Mouse (Mus musculus): ENCODE measurements around the gene Doc2a. TPM values are rescaled to one million over a fixed set of nuclear protein-coding genes. Genes with fewer than 3 reads are reported as not detected.

The Doc2a gene
- total RNA-seq (2023), result not detected

DNA sequence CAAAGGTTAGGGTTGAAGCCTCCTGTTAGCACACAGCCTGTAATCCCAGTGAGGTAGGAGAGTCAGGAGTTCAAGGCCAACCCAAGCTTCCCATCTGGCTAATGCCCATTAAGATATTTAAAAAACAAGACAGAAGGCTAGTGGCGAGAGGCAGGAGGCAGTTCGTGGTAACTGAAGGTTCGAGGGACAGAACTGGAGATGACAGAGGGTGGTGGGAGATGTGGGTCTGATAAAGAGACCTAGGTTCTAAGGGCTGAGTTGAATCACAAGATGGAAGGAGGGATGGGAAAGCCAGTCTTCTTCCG lies at the start of gene Doc2a:
Doc2a (plus strand) TSS at position 301 of the 305 bp plus-strand sequence.

DNA sequence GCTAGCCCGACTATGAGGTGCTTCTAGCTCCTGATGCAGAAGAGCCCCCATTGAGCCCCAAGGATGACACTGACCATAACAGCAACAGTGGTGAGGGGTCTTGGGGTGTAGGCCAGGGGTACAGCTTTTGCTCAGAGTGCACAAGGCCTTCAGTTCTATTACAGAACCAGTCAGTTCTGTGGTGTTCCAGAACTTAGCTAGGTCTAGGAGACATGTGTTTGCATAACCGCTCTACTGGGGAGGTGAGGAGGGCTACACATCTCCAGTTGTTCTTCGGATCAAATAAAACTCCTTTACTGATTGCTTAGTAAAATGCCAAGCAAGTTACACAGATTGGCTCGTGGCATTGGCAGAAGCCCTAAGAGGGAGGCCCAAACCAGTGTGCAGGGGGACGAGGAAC lies 15.7 kb upstream of the Doc2a start, which contains the start of gene 4930451I11Rik:
4930451I11Rik (minus strand) TSS at position 101 of the 400 bp plus-strand sequence.

DNA sequence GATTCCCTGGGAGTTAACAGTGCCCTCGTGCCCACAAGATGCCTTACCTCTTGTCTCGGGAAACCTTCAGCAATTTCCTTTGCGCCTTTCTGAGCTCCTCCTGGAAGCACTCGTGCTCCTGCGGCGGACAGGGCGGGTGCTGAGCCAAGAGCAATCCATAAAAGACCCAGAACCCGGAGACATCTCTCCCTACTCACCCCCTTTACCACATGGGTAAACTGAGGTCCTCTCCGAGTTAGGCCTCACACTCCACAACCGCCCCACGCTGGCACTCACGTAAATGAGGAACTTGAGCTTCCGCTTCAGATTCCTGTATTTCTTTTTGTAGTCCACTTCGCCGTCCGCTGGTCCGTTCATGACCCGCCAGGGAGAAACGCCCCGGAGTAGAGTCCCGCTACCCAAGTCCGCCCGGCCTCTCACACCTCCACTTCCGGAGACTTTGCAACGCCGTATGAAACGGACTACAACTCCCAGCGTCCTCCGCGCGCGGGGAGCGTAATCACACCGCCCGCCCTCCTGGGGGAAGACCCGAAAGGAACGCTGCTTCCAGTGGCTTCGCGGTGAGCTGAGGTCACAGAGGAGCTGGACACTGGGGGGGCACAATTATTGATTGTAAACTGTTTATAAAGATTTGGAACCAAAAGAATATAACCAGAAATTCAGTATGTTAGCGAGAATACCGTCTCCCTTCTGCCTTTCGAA lies 14.4 kb downstream of the Doc2a start, which contains the start of gene Hirip3:
Hirip3 (plus strand) TSS at position 544 of the 702 bp plus-strand sequence.

DNA sequence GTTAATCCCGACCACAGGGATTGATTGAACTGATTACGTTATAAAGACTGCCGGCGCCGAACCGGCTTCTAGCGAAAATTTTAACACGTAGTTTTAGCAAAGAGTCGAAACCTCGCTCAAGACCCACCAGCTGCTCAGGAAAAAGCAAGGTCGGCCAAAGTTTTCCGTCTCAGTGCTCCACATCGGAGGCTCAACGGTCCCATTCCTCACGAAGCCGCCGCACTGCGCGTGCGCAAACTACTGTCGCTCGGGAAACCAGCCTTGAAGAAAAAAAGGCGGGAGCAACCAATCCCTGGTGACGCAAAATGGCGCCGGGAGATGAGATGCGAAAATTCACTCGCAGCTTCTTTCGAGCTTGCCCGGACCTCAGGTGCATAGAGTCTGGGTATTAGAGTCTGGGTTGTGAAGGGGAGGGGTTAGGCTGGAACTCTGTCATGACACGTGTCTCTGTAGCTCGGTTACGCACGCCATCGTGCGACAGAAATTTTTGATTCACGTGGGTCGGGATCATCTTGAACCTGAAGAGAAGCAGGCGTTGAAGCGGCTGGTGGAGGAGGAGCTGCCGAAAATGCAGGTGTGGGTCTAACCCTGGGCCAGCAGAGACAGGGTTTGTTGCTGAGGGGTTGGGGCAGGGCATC lies 15.1 kb downstream of the Doc2a start, which contains the start of gene Ino80e:
Ino80e (minus strand) TSS at position 231 of the 638 bp plus-strand sequence.

DNA sequence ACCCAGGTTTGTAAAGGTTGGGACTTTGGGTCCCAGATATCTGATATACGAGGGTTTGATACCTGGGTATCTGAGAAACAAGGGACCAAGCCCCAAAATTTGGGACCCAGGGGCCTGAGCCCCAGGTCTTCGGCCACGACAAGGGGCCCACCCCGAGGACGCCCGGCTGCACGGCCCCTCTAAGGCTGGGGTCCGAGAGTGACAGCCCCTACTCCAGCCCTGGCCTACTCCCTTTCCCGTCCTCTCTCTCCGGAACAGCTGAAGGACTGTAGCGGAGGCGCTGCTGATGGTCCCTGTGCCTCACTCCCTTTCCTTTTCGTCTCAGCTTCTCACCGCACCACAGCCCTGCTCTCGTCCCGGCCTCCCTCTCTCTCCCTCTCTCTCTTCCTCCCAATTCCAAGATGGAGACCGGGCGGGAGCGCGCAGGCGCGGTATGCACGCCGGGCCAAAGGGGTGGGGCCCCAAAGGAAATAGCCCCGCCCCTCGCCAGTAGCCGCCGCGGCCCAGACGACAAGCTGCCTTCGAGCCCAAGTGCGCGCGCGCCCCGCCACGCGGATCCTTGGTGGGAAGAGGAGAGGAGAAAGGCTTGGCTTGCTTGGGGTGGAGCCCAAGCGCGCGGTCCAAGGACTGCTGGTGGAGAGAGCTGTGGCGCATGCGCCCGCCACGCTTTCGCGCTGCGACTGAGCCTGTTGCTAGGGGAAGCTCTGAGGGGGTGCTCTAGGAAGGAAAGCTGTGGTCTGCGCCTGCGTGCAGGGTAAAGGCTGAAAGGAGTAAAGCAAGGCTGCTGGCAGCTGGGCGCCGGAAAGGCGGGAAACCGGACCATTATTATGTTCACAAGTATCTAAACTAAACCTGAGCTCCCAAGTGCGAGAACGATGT lies 37.3 kb downstream of the Doc2a start, which contains the start of gene Taok2:
Taok2 (minus strand) TSS at position 418 of the 879 bp plus-strand sequence.

Other genes starting within 250 kb of the Doc2a start
- gene Nupr1, start 216.6 kb upstream of the Doc2a start, total RNA-seq (2023), result 10 to 100 TPM in 1 of 2 experiments, 1 to 10 TPM in 1; 8.4 to 13.6 TPM
- gene Sgf29, start 198.1 kb upstream of the Doc2a start, total RNA-seq (2023), result 10 to 100 TPM; 21.3 to 28.0 TPM
- 1 to 10 TPM in 1 of 2 experiments, under 1 TPM in 1; 0.68 to 1.4 TPM for gene Sult1a1, start 171.0 kb upstream of the Doc2a start, total RNA-seq (2023)
- gene Bola2, start 152.0 kb upstream of the Doc2a start, total RNA-seq (2023), result 10 to 100 TPM; 42.8 to 66.2 TPM
- 10 to 100 TPM in 1 of 2 experiments, 1 to 10 TPM in 1; 8.0 to 10.3 TPM for gene Slx1b, start 151.6 kb upstream of the Doc2a start, total RNA-seq (2023)
- 1,000 to 10,000 TPM; 1,849 to 1,913 TPM for gene Coro1a, start 139.6 kb upstream of the Doc2a start, total RNA-seq (2023)
- gene Mapk3, start 87.8 kb upstream of the Doc2a start, total RNA-seq (2023), result 100 to 1,000 TPM; 256 to 270 TPM
- gene Gdpd3, start 81.1 kb upstream of the Doc2a start, total RNA-seq (2023), result 10 to 100 TPM; 27.6 to 27.7 TPM
- 100 to 1,000 TPM; 259 to 299 TPM for gene Ypel3, start 70.5 kb upstream of the Doc2a start, total RNA-seq (2023)
- gene Tbx6, start 65.9 kb upstream of the Doc2a start, total RNA-seq (2023), result 1 to 10 TPM; 6.4 to 6.9 TPM
- 100 to 1,000 TPM; 230 to 231 TPM for gene Ppp4c, start 54.9 kb upstream of the Doc2a start, total RNA-seq (2023)
- gene Fam57b, start 49.7 kb upstream of the Doc2a start, total RNA-seq (2023), result not detected
- gene 4930451I11Rik, start 15.8 kb upstream of the Doc2a start, total RNA-seq (2023), result not detected
- 10 to 100 TPM; 35.2 to 41.1 TPM for gene Hirip3, start 14.6 kb downstream of the Doc2a start, total RNA-seq (2023)
- 10 to 100 TPM; 47.1 to 51.6 TPM for gene Ino80e, start 15.0 kb downstream of the Doc2a start, total RNA-seq (2023)
- 10 to 100 TPM; 60.5 to 65.1 TPM for gene Taok2, start 37.3 kb downstream of the Doc2a start, total RNA-seq (2023)
- gene Tmem219, start 75.5 kb downstream of the Doc2a start, total RNA-seq (2023), result 10 to 100 TPM; 43.6 to 45.3 TPM
- gene Kctd13, start 81.5 kb downstream of the Doc2a start, total RNA-seq (2023), result 10 to 100 TPM; 19.0 to 20.9 TPM
- not detected for gene Asphd1, start 102.2 kb downstream of the Doc2a start, total RNA-seq (2023)
- gene Sez6l2, start 103.1 kb downstream of the Doc2a start, total RNA-seq (2023), result 1 to 10 TPM; 1.7 to 1.9 TPM
- gene Cdipt, start 128.5 kb downstream of the Doc2a start, total RNA-seq (2023), result 10 to 100 TPM; 58.6 to 74.2 TPM
- 1 to 10 TPM; 1.5 to 1.7 TPM for gene Cdiptos, start 128.7 kb downstream of the Doc2a start, total RNA-seq (2023)
- gene Mvp, start 167.2 kb downstream of the Doc2a start, total RNA-seq (2023), result 10 to 100 TPM; 40.7 to 54.2 TPM
- gene Pagr1b, start 169.1 kb downstream of the Doc2a start, total RNA-seq (2023), result 1 to 10 TPM; 2.1 to 7.5 TPM
- 10 to 100 TPM in 1 of 2 experiments, 1 to 10 TPM in 1; 8.7 to 32.2 TPM for gene Pagr1a, start 169.9 kb downstream of the Doc2a start, total RNA-seq (2023)
- gene Gm42742, start 173.7 kb downstream of the Doc2a start, total RNA-seq (2023), result 10 to 100 TPM in 1 of 2 experiments, under 1 TPM in 1; 0.20 to 34.3 TPM
- under 1 TPM in 1 of 2 experiments, not detected in 1; 0.20 TPM for gene Prrt2, start 173.8 kb downstream of the Doc2a start, total RNA-seq (2023)
- 100 to 1,000 TPM; 181 to 187 TPM for gene Maz, start 179.6 kb downstream of the Doc2a start, total RNA-seq (2023)
- gene Kif22, start 195.1 kb downstream of the Doc2a start, total RNA-seq (2023), result 10 to 100 TPM; 60.6 to 63.2 TPM
- 1 to 10 TPM in 1 of 2 experiments, under 1 TPM in 1; 0.60 to 1.6 TPM for gene Zg16, start 239.9 kb downstream of the Doc2a start, total RNA-seq (2023)
- gene AI467606, start 243.9 kb downstream of the Doc2a start, total RNA-seq (2023), result 100 to 1,000 TPM; 131 to 144 TPM

Measured in neutrophil, adult 59 days (primary cell).